ENCODE assay signal across 7 mouse cellular contexts in the genomic region with DNA sequence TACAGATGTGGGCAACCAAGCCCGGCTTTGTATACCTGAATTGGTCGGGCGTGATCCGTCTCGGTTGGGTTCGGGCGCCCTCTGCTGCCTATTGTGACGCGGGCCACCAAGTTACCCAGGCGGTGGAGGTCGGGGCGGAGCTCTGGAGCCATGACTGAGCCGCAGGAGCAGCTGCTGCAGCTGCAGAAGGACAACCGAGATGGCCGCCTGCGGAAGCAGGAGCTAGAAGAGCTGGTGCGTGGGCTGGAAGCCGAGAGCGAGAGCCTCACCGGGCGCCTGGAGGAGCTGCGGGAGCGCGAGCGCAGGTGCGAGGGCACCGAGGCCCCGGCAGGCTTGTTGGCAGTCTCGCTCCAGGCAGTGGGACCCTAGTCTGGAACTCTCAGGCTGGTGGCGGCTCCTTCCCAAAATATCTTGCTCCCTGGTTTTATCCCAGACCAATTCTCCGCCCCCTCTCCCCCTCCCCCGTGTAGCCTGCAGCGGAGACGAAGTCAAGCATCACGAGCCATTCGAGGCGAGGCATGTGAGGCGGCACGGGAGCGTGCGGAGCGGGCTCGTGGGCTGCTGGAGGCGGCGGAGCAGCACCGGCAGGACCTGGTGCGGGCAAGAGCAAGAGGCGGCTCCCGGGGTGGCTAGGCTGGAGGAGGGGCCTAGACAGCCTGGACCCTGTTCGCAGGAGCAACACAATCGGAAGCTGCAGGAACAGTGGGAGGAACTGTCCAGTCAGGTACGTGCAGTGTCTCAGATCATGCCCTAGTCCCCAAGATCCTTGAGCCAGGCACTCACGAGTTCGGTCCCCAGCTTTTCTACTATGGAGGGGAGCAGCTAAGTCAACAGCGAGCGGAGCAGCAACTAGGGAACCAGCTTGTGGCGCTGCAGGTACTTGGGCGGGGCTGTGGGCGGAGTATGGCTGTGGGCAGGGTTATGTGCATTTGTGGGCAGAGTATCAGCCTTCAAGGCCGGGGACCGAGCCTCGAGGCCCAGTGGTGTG. TPM values are rescaled to one million over a fixed set of nuclear protein-coding genes. Genes with fewer than 3 reads are reported as not detected.
DNase-seq lines count a peak whose midpoint lies in the region; ATAC-seq lines count a peak whose summit lies in the region.

No protein-coding gene starts in this region.

- peak overlapping the region; percentile 67 for H3K4me3 ChIP-seq in intestine, embryonic 15.5 days (replicated peaks)
- H3K4me3 ChIP-seq in midbrain, embryonic 10.5 days = peak overlapping the region; percentile 71

- peak overlapping the region; percentile 70 for H3K9ac ChIP-seq in intestine, embryonic 15.5 days

- peak; percentile 91 to 93 for DNase-seq in adrenal gland, adult 18-20 months (ENCODE audit: low spot score in 2 of 2)
- peak; percentile 96 for DNase-seq in embryo, embryonic 11 days
- peak; percentile 88 to 90 for DNase-seq in gastrocnemius, postnatal 36 days
- peak; percentile 93 to 96 for DNase-seq in left cerebral cortex, postnatal 25 days (ENCODE audit: low spot score in 2 of 2)
- peak; percentile 94 for DNase-seq in midbrain, embryonic 10.5 days (ENCODE audit: low spot score)
- peak; percentile 91 for DNase-seq in right cerebral cortex, postnatal 4 days

- peaks cover 20% of the 10 kb centered on the region for H3K27me3 ChIP-seq in intestine, embryonic 15.5 days (replicated peaks)
- H3K27me3 ChIP-seq in midbrain, embryonic 10.5 days (ENCODE audit: low read depth, poor library complexity, severe bottlenecking) = peaks cover 41% of the 10 kb centered on the region

- peaks cover 18% of the 10 kb centered on the region for H3K4me1 ChIP-seq in intestine, embryonic 15.5 days (replicated peaks)
- H3K4me1 ChIP-seq in midbrain, embryonic 10.5 days = peaks cover 22% of the 10 kb centered on the region

- intact Hi-C loops in gastrocnemius, postnatal 36 days (cut with DNase I) = loop anchor here (5.0 to 10.0 kb wide), 2 partner anchors 149 to 362 kb away; a partner anchor contains a TSS
- intact Hi-C loops in left cerebral cortex, postnatal 25 days (cut with DNase I) = loop anchor here (1.0 kb wide), 2 partner anchors 43 to 67 kb away; a partner anchor contains a TSS

- no peaks in the 10 kb centered on the region for H3K36me3 ChIP-seq in intestine, embryonic 15.5 days
- H3K36me3 ChIP-seq in midbrain, embryonic 10.5 days = peaks cover 23% of the 10 kb centered on the region

- H3K4me2 ChIP-seq in intestine, embryonic 15.5 days (replicated peaks) = peak overlapping the region; percentile 97

- WGBS in intestine, embryonic 15.5 days = under 1% methylated on average over 61 of the region's 62 CpGs
- under 1% methylated on average over 60 of the region's 62 CpGs for WGBS in midbrain, embryonic 10.5 days

- peak; percentile 89 for ATAC-seq in intestine, embryonic 15.5 days

- no peaks in the 10 kb centered on the region for H3K9me3 ChIP-seq in intestine, embryonic 15.5 days
- no peaks in the 10 kb centered on the region for H3K9me3 ChIP-seq in midbrain, embryonic 10.5 days (replicated peaks)

- peak overlapping the region; percentile 68 for H3K27ac ChIP-seq in intestine, embryonic 15.5 days
- peak overlapping the region; percentile 83 for H3K27ac ChIP-seq in midbrain, embryonic 10.5 days (replicated peaks)

RNA-seq across cellular contexts. Expression of a gene that starts 0.6 kb away (rescaled TPM):
- total RNA-seq in adrenal gland, adult 18-20 months (2021) = 10 to 100 TPM in 1 of 2 experiments, 1 to 10 TPM in 1; 8.1 to 16.6 TPM
- total RNA-seq in gastrocnemius, postnatal 36 days (2021) = 1 to 10 TPM in 1 of 2 experiments, under 1 TPM in 1; 0.91 to 1.4 TPM
- polyA plus RNA-seq in intestine, embryonic 15.5 days (2015; fragmentation: Nextera tagmentation; extraction: Ambion mirVana) = 12.7 and 17.6 TPM in 2 replicates
- total RNA-seq in left cerebral cortex, postnatal 25 days (2021) = 100 to 1,000 TPM in 1 of 2 experiments, 10 to 100 TPM in 1; 99.2 to 116 TPM
- 9.9 and 11.7 TPM in 2 replicates for polyA plus RNA-seq in midbrain, embryonic 10.5 days (2016; fragmentation: Nextera tagmentation; extraction: Ambion mirVana)

RNA-seq across cellular contexts. Expression of a gene that starts 43.1 kb away (rescaled TPM):
- 1 to 10 TPM; 2.1 to 2.2 TPM for total RNA-seq in adrenal gland, adult 18-20 months (2021)
- total RNA-seq in gastrocnemius, postnatal 36 days (2021) = 1 to 10 TPM; 1.1 to 1.3 TPM
- polyA plus RNA-seq in intestine, embryonic 15.5 days (2015; fragmentation: Nextera tagmentation; extraction: Ambion mirVana) = 5.8 and 6.0 TPM in 2 replicates
- 1 to 10 TPM; 4.2 to 4.4 TPM for total RNA-seq in left cerebral cortex, postnatal 25 days (2021)
- 17.3 and 19.3 TPM in 2 replicates for polyA plus RNA-seq in midbrain, embryonic 10.5 days (2016; fragmentation: Nextera tagmentation; extraction: Ambion mirVana)

RNA-seq across cellular contexts. Expression of a gene that starts 54.7 kb away (rescaled TPM):
- total RNA-seq in adrenal gland, adult 18-20 months (2021) = under 1 TPM; 0.29 to 0.30 TPM
- under 1 TPM in 1 of 2 experiments, not detected in 1; 0.27 TPM for total RNA-seq in gastrocnemius, postnatal 36 days (2021)
- 3.1 and 4.2 TPM in 2 replicates for polyA plus RNA-seq in intestine, embryonic 15.5 days (2015; fragmentation: Nextera tagmentation; extraction: Ambion mirVana)
- 1 to 10 TPM; 2.5 to 2.7 TPM for total RNA-seq in left cerebral cortex, postnatal 25 days (2021)
- 0.09 and 0.29 TPM in 2 replicates for polyA plus RNA-seq in midbrain, embryonic 10.5 days (2016; fragmentation: Nextera tagmentation; extraction: Ambion mirVana)

Comparison
In these comparisons a context has a peak if more than half of its experiments do, and no peak if none do; other contexts are left out.
1. Peak in every context shown above with its lines: DNase-seq, ATAC-seq, H3K4me3 ChIP-seq and H3K27ac ChIP-seq.
2. RNA of a gene that starts 0.6 kb away (total RNA-seq): 99.2 to 116 TPM in left cerebral cortex, postnatal 25 days; 8.1 to 16.6 TPM in adrenal gland, adult 18-20 months and 0.91 to 1.4 TPM in gastrocnemius, postnatal 36 days; every median in the first group is over 4 times any median in the second.